Mouse (Mus musculus) hindlimb bud, embryonic 11.5 days (tissue): ENCODE measurements around the gene Abcb4.
"Not testable (repeated sequence)": the region's sequence is repeated elsewhere in the genome, so short reads cannot be mapped to it uniquely, and the experiment has no call there.

Experiments used
- DNase-seq: peaks from one replicate; pipeline ENCODE4 v3.0.0-alpha.2; 2012; ENCODE audit warnings: low read depth, low spot score; ENCODE audit errors: extremely low spot score

Abcb4 gene

GRCm38 (mm10) chr5:8893300-8894103 is at the start of gene Abcb4:
TSS of gene Abcb4 (plus strand) at chr5:8893717.
- DNase-seq: no peak

GRCm38 (mm10) chr5:8848607-8849575 is 44.6 kb upstream of the Abcb4 start:
- not testable (repeated sequence) for DNase-seq

GRCm38 (mm10) chr5:8850851-8851250 is 42.7 kb upstream of the Abcb4 start:
- no peak for DNase-seq

- DNase-seq: no peak
Measured at GRCm38 (mm10) chr5:8857201-8857600, 36.3 kb upstream of the Abcb4 start.

GRCm38 (mm10) chr5:8861811-8862210 is 31.7 kb upstream of the Abcb4 start:
- no peak for DNase-seq

- DNase-seq: no peak
Measured at GRCm38 (mm10) chr5:8863580-8864337, 29.8 kb upstream of the Abcb4 start.

- not testable (repeated sequence) for DNase-seq
Measured at GRCm38 (mm10) chr5:8865630-8866029, 27.9 kb upstream of the Abcb4 start.

GRCm38 (mm10) chr5:8866366-8866765 is 27.2 kb upstream of the Abcb4 start:
- no peak for DNase-seq

GRCm38 (mm10) chr5:8868019-8868418 is 25.5 kb upstream of the Abcb4 start:
- DNase-seq: no peak

GRCm38 (mm10) chr5:8872979-8873915 is 20.3 kb upstream of the Abcb4 start:
- no peak for DNase-seq

- DNase-seq: no peak
Measured at GRCm38 (mm10) chr5:8877086-8877485, 16.4 kb upstream of the Abcb4 start.

- no peak for DNase-seq
Measured at GRCm38 (mm10) chr5:8877800-8878199, 15.7 kb upstream of the Abcb4 start.

GRCm38 (mm10) chr5:8885837-8886236 is 7.7 kb upstream of the Abcb4 start:
- no peak for DNase-seq

GRCm38 (mm10) chr5:8894104-8894425 is 548 bp downstream of the Abcb4 start:
- DNase-seq: no peak

GRCm38 (mm10) chr5:8894641-8895490 is 1.3 kb downstream of the Abcb4 start:
- DNase-seq: no peak

- DNase-seq: no peak
Measured at GRCm38 (mm10) chr5:8896198-8896597, 2.7 kb downstream of the Abcb4 start.

- no peak for DNase-seq
Measured at GRCm38 (mm10) chr5:8898246-8898645, 4.7 kb downstream of the Abcb4 start.

GRCm38 (mm10) chr5:8901001-8901400 is 7.5 kb downstream of the Abcb4 start:
- no peak for DNase-seq

GRCm38 (mm10) chr5:8902141-8902817 is 8.8 kb downstream of the Abcb4 start:
- no peak for DNase-seq
